8 mouse cellular contexts compared by ENCODE assay signal in the genomic region with DNA sequence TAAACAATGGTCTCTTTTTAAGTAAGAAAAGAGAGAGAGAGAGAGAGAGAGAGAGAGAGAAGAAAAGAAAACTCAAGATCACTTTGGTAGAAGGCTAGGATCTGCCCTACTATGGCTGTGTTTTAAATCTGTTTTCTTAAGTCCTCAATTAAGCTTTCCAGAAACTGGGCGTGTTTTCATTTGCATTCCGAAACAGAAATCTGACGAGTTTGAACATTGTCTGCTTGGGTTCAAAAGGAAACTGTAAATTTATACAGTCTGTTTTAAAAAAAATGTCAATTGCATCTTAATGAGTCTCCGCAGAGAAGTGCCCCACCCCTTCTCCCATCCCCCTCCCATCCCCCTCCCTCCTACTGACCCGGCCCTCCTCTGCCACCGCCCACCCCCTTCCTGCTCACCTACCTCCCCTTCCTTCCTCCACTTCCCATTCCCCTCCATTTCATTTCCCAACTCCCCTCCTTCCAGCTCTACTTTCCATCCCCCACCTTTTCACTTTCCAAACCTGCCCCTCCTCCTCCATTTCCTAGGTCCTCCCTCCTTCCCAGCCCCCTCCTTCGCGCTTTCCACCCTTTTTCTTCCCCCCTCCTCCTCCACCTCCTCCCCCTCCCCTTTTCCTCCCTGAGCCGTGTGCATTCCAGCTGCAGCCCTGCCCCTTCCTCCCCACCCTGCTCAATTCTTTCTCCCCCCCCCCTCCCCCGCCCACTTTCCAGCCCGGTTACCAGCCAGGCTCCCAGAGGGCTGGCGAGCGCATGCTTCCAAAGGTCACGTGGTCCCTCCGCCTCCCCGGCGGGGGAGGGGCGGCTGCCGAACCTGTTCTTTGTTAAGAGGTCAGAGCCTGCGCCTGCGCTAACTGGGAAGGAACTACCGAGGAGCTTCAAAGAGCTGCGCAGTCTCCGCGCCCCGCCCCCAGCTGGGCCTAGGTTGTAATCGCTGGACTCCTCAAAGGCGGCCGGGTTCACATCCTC.
DNase-seq lines count a peak whose midpoint lies in the region; ATAC-seq and TF ChIP-seq lines count a peak whose summit lies in the region.

No protein-coding gene starts in this region.

- H3ac ChIP-seq in myocyte (ENCODE audit: control insufficient read depth, insufficient read length): no peak overlapping the region

- 9% methylated on average over 27 of the region's 29 CpGs for WGBS in heart, embryonic 11.5 days (ENCODE audit: insufficient replicate concordance)
- WGBS in kidney, embryonic 16.5 days: 22% methylated on average over 22 of the region's 29 CpGs
- WGBS in liver, adult 2 months: 2% methylated on average over 26 of the region's 29 CpGs

- no peak overlapping the region for H3K9ac ChIP-seq in heart, embryonic 11.5 days (ENCODE audit: low read depth, low read length)
- 0 out of 2 replicates have a peak overlapping the region, but pooled peaks have one; percentile 35 for H3K9ac ChIP-seq in kidney, embryonic 16.5 days (replicated peaks; ENCODE audit: low read length)
- H3K9ac ChIP-seq in liver, adult 2 months (ENCODE audit: low read depth, low read length): 0 out of 2 replicates have a peak overlapping the region, but pooled peaks have one; percentile 33

- H3K4me3 ChIP-seq in bone marrow macrophage, adult 2 months (ENCODE audit: insufficient read depth, low read length): peak overlapping the region; percentile 42
- no peak overlapping the region for H3K4me3 ChIP-seq in embryonic fibroblast, embryonic 13.5 days (ENCODE audit: insufficient read depth, low read length)
- peak overlapping the region; percentile 27 for H3K4me3 ChIP-seq in heart, embryonic 11.5 days (ENCODE audit: low read depth, low read length)
- H3K4me3 ChIP-seq in kidney, embryonic 16.5 days (ENCODE audit: low read length): peak overlapping the region; percentile 19
- peak overlapping the region; percentile 54 for H3K4me3 ChIP-seq in liver, adult 2 months (ENCODE audit: insufficient read depth, low read depth, low read length)
- peak overlapping the region; percentile 13 for H3K4me3 ChIP-seq in myocyte

- H3K27ac ChIP-seq in bone marrow macrophage, adult 2 months (ENCODE audit: insufficient read depth, low read depth, low read length): peak overlapping the region; percentile 60
- peak overlapping the region; percentile 89 for H3K27ac ChIP-seq in embryonic fibroblast, embryonic 13.5 days (ENCODE audit: insufficient read depth, low read length)
- no peak overlapping the region; the same call in 1 of the 2 replicates for H3K27ac ChIP-seq in heart, embryonic 11.5 days (ENCODE audit: low read depth, low read length)
- peak overlapping the region; percentile 63 for H3K27ac ChIP-seq in kidney, embryonic 16.5 days (ENCODE audit: low read length)
- H3K27ac ChIP-seq in liver, adult 2 months (replicated peaks; ENCODE audit: insufficient read depth, low read depth, low read length): no peak overlapping the region

- peak overlapping the region; percentile 54 for H3K4me2 ChIP-seq in heart, embryonic 11.5 days
- peak overlapping the region; percentile 45 for H3K4me2 ChIP-seq in kidney, embryonic 16.5 days (replicated peaks; ENCODE audit: low read depth, low read length)
- peak overlapping the region; percentile 83 for H3K4me2 ChIP-seq in myocyte (ENCODE audit: low read depth)

- no peaks in the 10 kb centered on the region for H3K9me3 ChIP-seq in heart, embryonic 11.5 days (replicated peaks; ENCODE audit: control insufficient read depth, low read length)
- no peaks in the 10 kb centered on the region for H3K9me3 ChIP-seq in kidney, embryonic 16.5 days (ENCODE audit: low read length)

- no peak for TF ChIP-seq CTCF in bone marrow macrophage, adult 2 months (IDR thresholded peaks at IDR 0.05; ENCODE audit: low read depth, low read length)
- TF ChIP-seq CTCF in embryonic fibroblast, embryonic 13.5 days (IDR thresholded peaks at IDR 0.05; ENCODE audit: borderline replicate concordance, insufficient read depth, low read length): no peak
- TF ChIP-seq CTCF in liver, adult 2 months (IDR thresholded peaks at IDR 0.05; ENCODE audit: low read depth, low read length): no peak

- no peak for TF ChIP-seq POLR2A in bone marrow macrophage, adult 2 months (IDR thresholded peaks at IDR 0.05; ENCODE audit: borderline replicate concordance, low read depth, low read length)
- no peak for TF ChIP-seq POLR2A in embryonic fibroblast, embryonic 13.5 days (IDR thresholded peaks at IDR 0.05; ENCODE audit: low read depth, low read length)
- TF ChIP-seq POLR2A in liver, adult 2 months (IDR thresholded peaks at IDR 0.05; ENCODE audit: extremely low read depth, insufficient read depth, low read length): no peak
- no peak for TF ChIP-seq POLR2A in myocyte (IDR thresholded peaks at IDR 0.05; ENCODE audit: insufficient read length, low read depth)

- no peaks in the 10 kb centered on the region for H3K36me3 ChIP-seq in heart, embryonic 11.5 days (ENCODE audit: control insufficient read depth, insufficient read depth, low read length)
- no peaks in the 10 kb centered on the region for H3K36me3 ChIP-seq in kidney, embryonic 16.5 days (ENCODE audit: insufficient read depth, low read length)
- H3K36me3 ChIP-seq in liver, adult 2 months (ENCODE audit: control insufficient read depth, insufficient read depth, low read length): no peaks in the 10 kb centered on the region
- H3K36me3 ChIP-seq in myocyte (ENCODE audit: control insufficient read depth, insufficient read depth): no peaks in the 10 kb centered on the region
- no peaks in the 10 kb centered on the region for H3K36me3 ChIP-seq in splenic B cell, adult 2 months (ENCODE audit: control insufficient read depth, insufficient read depth, low read length, poor library complexity, severe bottlenecking)

- peak; percentile 93 for ATAC-seq in heart, embryonic 11.5 days (replicated peaks; ENCODE audit: insufficient number of reproducible peaks, low FRiP score, low TSS enrichment)
- ATAC-seq in kidney, embryonic 16.5 days (ENCODE audit: low FRiP score, low TSS enrichment): peak; percentile 96

- peak; percentile 92 for DNase-seq in A20 (ENCODE audit: low read depth, low spot score)
- peak; percentile 81 for DNase-seq in liver, adult 2 months (ENCODE audit: extremely low read depth, low read depth, low spot score)
- DNase-seq in splenic B cell, adult 2 months (ENCODE audit: low read depth, low spot score): peak; percentile 91

- H3K27me3 ChIP-seq in heart, embryonic 11.5 days (ENCODE audit: control insufficient read depth, insufficient read depth, low read length): no peaks in the 10 kb centered on the region
- no peaks in the 10 kb centered on the region for H3K27me3 ChIP-seq in kidney, embryonic 16.5 days (ENCODE audit: insufficient read depth, low read length)
- H3K27me3 ChIP-seq in liver, adult 2 months (ENCODE audit: control insufficient read depth, insufficient read depth, low read length): no peaks in the 10 kb centered on the region
- no peaks in the 10 kb centered on the region for H3K27me3 ChIP-seq in myocyte (ENCODE audit: control insufficient read depth, insufficient read depth, insufficient read length)
- no peaks in the 10 kb centered on the region for H3K27me3 ChIP-seq in splenic B cell, adult 2 months (ENCODE audit: control insufficient read depth, insufficient read depth, low read length, poor library complexity, severe bottlenecking)

- peaks cover 10% of the 10 kb centered on the region for H3K4me1 ChIP-seq in bone marrow macrophage, adult 2 months (ENCODE audit: control insufficient read depth, insufficient read depth, low read length)
- no peaks in the 10 kb centered on the region for H3K4me1 ChIP-seq in embryonic fibroblast, embryonic 13.5 days (ENCODE audit: control insufficient read depth, insufficient read depth, low read length)
- no peaks in the 10 kb centered on the region for H3K4me1 ChIP-seq in heart, embryonic 11.5 days (ENCODE audit: control insufficient read depth, insufficient read depth, low read length)
- no peaks in the 10 kb centered on the region for H3K4me1 ChIP-seq in kidney, embryonic 16.5 days (ENCODE audit: insufficient read depth, low read length)
- H3K4me1 ChIP-seq in liver, adult 2 months (ENCODE audit: control insufficient read depth, insufficient read depth, low read length): no peaks in the 10 kb centered on the region

- H3K79me2 ChIP-seq in liver, adult 2 months (ENCODE audit: control insufficient read depth, insufficient read depth, low read length): no peaks in the 10 kb centered on the region
- H3K79me2 ChIP-seq in myocyte (ENCODE audit: control insufficient read depth, insufficient read depth): no peaks in the 10 kb centered on the region

TF ChIP-seq in myocyte, 11 proteins besides CTCF, POLR2A, EP300 and RAD21:
- TF ChIP-seq CEBPB (IDR thresholded peaks at IDR 0.05; ENCODE audit: insufficient read depth, poor library complexity, severe bottlenecking) (no peak), REST (IDR thresholded peaks at IDR 0.05; ENCODE audit: insufficient read depth, insufficient read length) (no peak), TCF3 (IDR thresholded peaks at IDR 0.05; ENCODE audit: insufficient read length, low read depth) (no peak), TCF12 (IDR thresholded peaks at IDR 0.05; ENCODE audit: insufficient read depth, poor library complexity, severe bottlenecking) (no peak), USF1 (IDR thresholded peaks at IDR 0.05; ENCODE audit: low read depth) (peak; percentile 86)

Comparison
In these comparisons a context has a peak if more than half of its experiments do, and no peak if none do; other contexts are left out.
1. H3K27ac ChIP-seq: peak in bone marrow macrophage, adult 2 months (single experiment), embryonic fibroblast, embryonic 13.5 days (single experiment) and kidney, embryonic 16.5 days (single experiment); none in heart, embryonic 11.5 days (single experiment) and liver, adult 2 months (single experiment).
2. Peak in every context shown above with its lines, with median percentiles within 50 percentile points of each other: DNase-seq and H3K4me2 ChIP-seq.